Mouse (Mus musculus) liver, embryonic 12.5 days (tissue): ENCODE results near the gene Sf3b6. TPM values are rescaled to one million over a fixed set of nuclear protein-coding genes. Genes with fewer than 3 reads are reported as not detected.
"Not testable (repeated sequence)": the region's sequence is repeated elsewhere in the genome, so short reads cannot be mapped to it uniquely, and the experiment has no call there.

Source experiments
- ATAC-seq: fragments of 200-750 bp; cut with Nextera tagmentation; 2 replicates; pipeline ENCODE4 v1.8.0; 2017; ENCODE audit warnings: moderate number of reproducible peaks, mild to moderate bottlenecking, moderate library complexity
- H3K27ac ChIP-seq: fragments of 300-500 bp; sonication (generic); 2 replicates; pipeline ENCODE4 v1.5.1; 2016; ENCODE audit warnings: mild to moderate bottlenecking
- H3K27me3 ChIP-seq: fragments of 300-500 bp; sonication (generic); replicated peaks from 2 replicates; pipeline ENCODE4 v1.6.1; 2016; ENCODE audit warnings: mild to moderate bottlenecking, moderate library complexity
- H3K36me3 ChIP-seq: fragments of 300-500 bp; sonication (generic); 2 replicates; pipeline ENCODE4 v1.6.1; 2016; ENCODE audit warnings: mild to moderate bottlenecking, moderate library complexity
- H3K4me1 ChIP-seq: fragments of 300-500 bp; sonication (generic); 2 replicates; pipeline ENCODE4 v1.6.1; 2016
- H3K4me2 ChIP-seq: fragments of 300-500 bp; sonication (generic); 2 replicates; pipeline ENCODE4 v1.6.1; 2016; ENCODE audit warnings: mild to moderate bottlenecking, moderate library complexity
- H3K4me3 ChIP-seq: fragments of 300-500 bp; sonication (generic); 2 replicates; pipeline ENCODE4 v1.5.1; 2016; ENCODE audit warnings: mild to moderate bottlenecking, moderate library complexity
- H3K9ac ChIP-seq: fragments of 300-500 bp; sonication (generic); 2 replicates; pipeline ENCODE4 v1.6.1; 2016; ENCODE audit warnings: mild to moderate bottlenecking, moderate library complexity
- H3K9me3 ChIP-seq: fragments of 300-500 bp; sonication (generic); replicated peaks from 2 replicates; pipeline ENCODE4 v1.6.1; 2016; ENCODE audit warnings: mild to moderate bottlenecking, moderate library complexity
- WGBS: fragments of 180-500 bp; shearing (Covaris S2); methylation state at CpG from one replicate; pipeline ENCODE4 v1.1.7; 2016; ENCODE audit not compliant: insufficient replicate concordance; 5-methylcytosine and 5-hydroxymethylcytosine counted together
- polyA plus RNA-seq: library from polyadenylated mRNA; unstranded; fragments of >200 nt; fragmentation: Nextera tagmentation; extraction: Ambion mirVana; gene quantifications from 2 replicates; pipeline ENCODE4 v1.2.1, GENCODE M21; 2016

Sf3b6 gene
- 193 and 203 TPM in 2 replicates for polyA plus RNA-seq

DNA sequence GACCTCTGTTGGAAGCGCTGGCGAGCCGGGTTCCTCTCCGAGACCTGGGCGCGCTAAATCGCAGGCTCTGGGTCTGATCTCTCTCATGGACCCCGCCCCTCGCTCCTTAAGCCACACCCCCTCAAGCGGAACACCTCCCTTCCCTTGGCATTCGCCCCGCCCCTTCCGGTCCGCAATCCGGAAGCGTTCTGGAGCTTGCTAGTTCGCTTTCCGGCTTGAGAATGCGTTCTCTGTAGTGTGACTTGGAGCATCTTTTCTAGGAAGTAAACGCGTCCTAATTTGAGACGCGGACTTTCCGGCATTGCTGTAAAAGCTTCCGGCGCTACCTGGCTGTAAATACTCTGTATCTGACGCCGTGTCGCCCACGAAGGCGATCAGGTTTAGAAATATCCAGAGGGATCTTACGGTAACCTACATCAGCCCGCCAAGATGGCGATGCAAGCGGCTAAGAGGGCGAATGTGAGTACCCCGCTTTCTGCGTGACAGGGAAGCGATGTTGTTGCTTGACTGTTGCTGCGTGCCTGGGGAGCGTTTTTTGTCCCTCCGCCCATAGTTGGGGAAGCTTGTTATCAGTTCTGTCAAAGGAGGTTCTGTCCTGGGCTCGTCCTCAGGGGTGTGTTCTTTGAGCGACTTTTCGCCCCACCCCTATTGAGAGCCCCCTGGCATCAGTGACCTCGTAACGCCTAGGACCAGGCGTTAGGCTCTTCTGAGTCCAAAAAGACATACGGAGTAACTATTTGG, at the start of gene Sf3b6:
Gene Sf3b6, plus strand, starts transcription at position 184 of the 741 bp plus-strand sequence.
- H3K4me3 ChIP-seq = peak within 1 kb of the TSS; percentile 84
- peak; percentile 97 for ATAC-seq
- WGBS = under 1% methylated on average over 49 of the region's 49 CpGs
- H3K4me1 ChIP-seq = peaks cover 33% of the 10 kb centered on the region
- H3K36me3 ChIP-seq = peaks cover 31% of the 10 kb centered on the region
- no peaks in the 10 kb centered on the region for H3K9me3 ChIP-seq
- H3K9ac ChIP-seq = peak within 1 kb of the TSS; percentile 79
- peak within 1 kb of the TSS; percentile 89 for H3K27ac ChIP-seq
- peak within 1 kb of the TSS; percentile 90 for H3K4me2 ChIP-seq
- no peaks in the 10 kb centered on the region for H3K27me3 ChIP-seq

GRCm38 (mm10) chr12:4768492-4769332, 48.6 kb upstream of the Sf3b6 start, which contains the start of the genes Pfn4 and Fam228b:
Pfn4 (plus strand) TSS chr12:4769022.
Fam228b (minus strand) TSS chr12:4769267.
- H3K36me3 ChIP-seq = no peaks in the 10 kb centered on the region
- no peaks in the 10 kb centered on the region for H3K27me3 ChIP-seq
- 3% methylated on average over 61 of the region's 61 CpGs for WGBS
- H3K9ac ChIP-seq = peak within 1 kb of the TSS; percentile 85
- H3K4me3 ChIP-seq = peak within 1 kb of the TSS; percentile 73
- peak; percentile 98 for ATAC-seq
- H3K27ac ChIP-seq = peak within 1 kb of the TSS; percentile 84
- H3K4me1 ChIP-seq = peaks cover 10% of the 10 kb centered on the region
- no peaks in the 10 kb centered on the region for H3K9me3 ChIP-seq
- H3K4me2 ChIP-seq = peak within 1 kb of the TSS; percentile 73

DNA sequence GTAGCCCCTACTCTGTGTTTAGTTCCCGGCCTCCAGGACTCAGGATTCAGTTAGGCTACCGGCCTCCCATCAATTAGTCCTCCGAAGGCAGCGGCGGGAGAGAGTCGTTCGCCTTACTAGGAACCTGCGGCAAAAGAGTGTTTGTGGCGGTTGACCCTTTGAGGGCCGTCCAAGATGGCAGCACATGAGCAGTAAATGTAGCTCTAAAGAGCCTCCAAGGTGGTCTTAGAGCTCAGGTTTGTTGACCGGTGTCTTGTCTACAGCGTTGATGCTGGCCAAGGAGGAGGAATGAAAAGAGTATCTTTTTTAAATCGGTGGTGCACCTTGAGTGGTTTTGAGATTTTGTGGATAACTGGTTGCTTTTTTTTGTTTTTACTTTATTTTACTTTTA, 48.0 kb upstream of the Sf3b6 start:
- H3K27ac ChIP-seq = peak overlapping the region; percentile 84
- no peak for ATAC-seq
- H3K9ac ChIP-seq = peak overlapping the region; percentile 85

DNA sequence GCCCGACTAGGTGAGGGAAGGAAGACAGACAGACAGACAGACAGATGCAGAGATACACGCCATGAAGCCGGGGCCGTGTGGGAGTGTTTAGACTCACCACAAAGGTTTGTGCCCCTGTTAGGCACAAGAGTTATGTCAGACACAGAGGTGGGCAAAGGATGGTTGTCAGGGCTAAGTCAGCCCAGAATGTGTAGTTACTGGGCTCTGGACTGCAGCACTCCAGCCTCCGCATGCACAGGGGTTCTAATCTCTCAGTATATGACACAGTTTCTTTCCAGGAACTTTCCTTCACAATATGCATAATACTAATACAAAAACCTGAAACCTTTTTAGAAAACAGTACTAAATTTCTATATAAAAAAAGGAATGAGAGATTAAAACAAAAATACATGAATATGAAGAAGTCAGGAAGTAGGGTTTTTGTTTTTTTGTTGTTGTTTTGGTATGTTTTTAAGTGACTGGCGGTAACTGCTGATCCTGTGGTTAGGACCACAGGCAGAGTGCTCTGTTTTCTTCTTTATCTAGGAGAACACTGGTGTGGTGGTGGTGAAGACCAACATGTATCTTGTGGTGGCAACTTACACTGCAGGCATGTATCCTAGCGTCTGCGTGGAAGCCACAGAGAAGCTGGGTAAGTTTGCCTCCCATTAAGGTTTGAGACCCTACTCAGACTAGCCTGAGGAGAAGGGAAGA, 42.3 kb upstream of the Sf3b6 start:
- Histone ChIP-seq H3K27ac (peak overlapping the region; percentile 64), H3K9me3 (no peaks in the 10 kb centered on the region), H3K4me2 (peak overlapping the region; percentile 58), H3K4me1 (peaks cover 21% of the 10 kb centered on the region), H3K9ac (peak overlapping the region; percentile 28; the same call in 1 of the 2 replicates), H3K36me3 (no peaks in the 10 kb centered on the region), H3K4me3 (no peak overlapping the region), H3K27me3 (no peaks in the 10 kb centered on the region)
- 25% methylated on average over 8 of the region's 8 CpGs for WGBS
- ATAC-seq = peak; percentile 88

More for the DNA sequence above, 48.0 kb upstream of the Sf3b6 start:
- H3K4me3 ChIP-seq = peak overlapping the region; percentile 73
- H3K4me1 ChIP-seq = peaks cover 14% of the 10 kb centered on the region
- H3K9me3 ChIP-seq = no peaks in the 10 kb centered on the region
- H3K36me3 ChIP-seq = no peaks in the 10 kb centered on the region
- H3K27me3 ChIP-seq = no peaks in the 10 kb centered on the region
- peak overlapping the region; percentile 73 for H3K4me2 ChIP-seq
- 15% methylated on average over 13 of the region's 13 CpGs for WGBS

- no peaks in the 10 kb centered on the region for H3K27me3 ChIP-seq
- H3K9ac ChIP-seq = peak overlapping the region; percentile 28; the same call in 1 of the 2 replicates
- H3K4me2 ChIP-seq = peak overlapping the region; percentile 58
- 27% methylated on average over 9 of the region's 9 CpGs for WGBS
- ATAC-seq = peak; percentile 50
- no peak overlapping the region for H3K4me3 ChIP-seq
- no peaks in the 10 kb centered on the region for H3K36me3 ChIP-seq
- H3K4me1 ChIP-seq = peaks cover 21% of the 10 kb centered on the region
- peak overlapping the region; percentile 27; the same call in 1 of the 2 replicates for H3K27ac ChIP-seq
- H3K9me3 ChIP-seq = no peaks in the 10 kb centered on the region
These were observed 41.8 kb upstream of the Sf3b6 start for GRCm38 (mm10) chr12:4775588-4775949.

DNA sequence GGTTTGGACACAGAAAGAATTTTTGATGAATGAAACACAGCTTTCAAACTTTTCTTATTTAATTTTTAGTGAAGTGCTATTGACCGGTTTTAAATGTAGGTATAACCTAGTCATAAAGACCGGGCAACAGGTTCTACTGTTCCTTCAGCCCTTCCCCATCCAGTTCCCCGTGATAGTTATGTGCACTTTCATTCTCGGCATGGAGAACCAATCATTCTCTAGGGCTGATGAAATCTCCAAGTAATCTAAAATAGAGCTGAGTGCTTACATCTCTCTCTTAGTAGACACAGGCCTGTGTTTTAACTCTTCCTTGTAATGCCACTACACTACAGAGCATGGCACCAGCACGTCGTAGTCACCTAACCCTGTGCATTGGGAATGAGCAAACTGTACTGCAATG, 39.6 kb upstream of the Sf3b6 start:
- ATAC-seq = no peak
- no peak overlapping the region for H3K4me2 ChIP-seq
- H3K36me3 ChIP-seq = no peaks in the 10 kb centered on the region
- no peak overlapping the region for H3K9ac ChIP-seq
- no peak overlapping the region for H3K27ac ChIP-seq
- peaks cover 21% of the 10 kb centered on the region for H3K4me1 ChIP-seq
- no peaks in the 10 kb centered on the region for H3K9me3 ChIP-seq
- no peak overlapping the region for H3K4me3 ChIP-seq
- H3K27me3 ChIP-seq = no peaks in the 10 kb centered on the region
- 79% methylated on average over 6 of the region's 6 CpGs for WGBS

- 42% methylated on average over 2 of the region's 2 CpGs for WGBS
- no peak overlapping the region for H3K4me3 ChIP-seq
- H3K27me3 ChIP-seq = no peaks in the 10 kb centered on the region
- no peak for ATAC-seq
- no peak overlapping the region for H3K9ac ChIP-seq
- H3K4me2 ChIP-seq = no peak overlapping the region
- no peak overlapping the region for H3K27ac ChIP-seq
- peaks cover 9% of the 10 kb centered on the region for H3K4me1 ChIP-seq
- no peaks in the 10 kb centered on the region for H3K9me3 ChIP-seq
- H3K36me3 ChIP-seq = no peaks in the 10 kb centered on the region
These were observed 37.1 kb upstream of the Sf3b6 start for GRCm38 (mm10) chr12:4780245-4780644.

GRCm38 (mm10) chr12:4781270-4781669, 36.1 kb upstream of the Sf3b6 start:
- Histone ChIP-seq H3K9ac (no peak overlapping the region), H3K4me3 (no peak overlapping the region), H3K27me3 (no peaks in the 10 kb centered on the region), H3K4me2 (no peak overlapping the region), H3K9me3 (no peaks in the 10 kb centered on the region), H3K36me3 (no peaks in the 10 kb centered on the region), H3K4me1 (no peaks in the 10 kb centered on the region), H3K27ac (no peak overlapping the region)
- no peak for ATAC-seq
- 62% methylated on average over 1 of the region's 1 CpGs for WGBS

DNA sequence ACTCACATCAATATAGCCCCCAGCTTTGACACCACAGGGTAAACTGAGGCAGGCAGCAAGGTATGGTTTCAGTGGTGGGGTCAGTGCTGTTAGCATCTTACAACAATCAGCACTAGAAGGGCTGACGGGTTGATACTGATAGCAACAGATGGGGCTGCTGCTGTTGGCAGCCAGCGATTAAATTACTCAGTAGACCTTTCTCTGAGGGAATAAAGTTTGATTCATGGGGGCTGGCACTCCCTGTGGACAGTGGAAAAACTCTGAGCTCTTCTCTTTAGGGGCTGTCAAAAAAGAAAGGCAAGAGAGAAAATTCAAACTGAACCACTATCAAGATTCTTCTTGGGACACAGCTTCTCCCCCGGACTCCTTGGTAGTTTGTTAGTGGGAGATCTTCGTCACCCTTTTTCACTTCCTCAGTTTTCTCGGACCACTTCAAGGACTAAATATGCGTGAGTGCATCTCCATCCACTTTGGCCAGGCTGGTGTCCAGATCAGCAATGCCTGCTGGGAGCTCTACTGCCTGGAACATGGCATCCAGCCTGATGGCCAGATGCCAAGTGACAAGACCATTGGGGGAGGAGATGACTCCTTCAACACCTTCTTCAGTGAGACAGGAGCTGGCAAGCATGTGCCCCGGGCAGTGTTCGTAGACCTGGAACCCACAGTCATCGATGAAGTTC, 35.5 kb upstream of the Sf3b6 start:
- not testable (repeated sequence) for H3K27ac ChIP-seq, H3K4me1 ChIP-seq, H3K4me2 ChIP-seq, ATAC-seq, H3K36me3 ChIP-seq, H3K9ac ChIP-seq, H3K9me3 ChIP-seq, H3K4me3 ChIP-seq, H3K27me3 ChIP-seq
- WGBS = 75% methylated on average over 9 of the region's 9 CpGs

DNA sequence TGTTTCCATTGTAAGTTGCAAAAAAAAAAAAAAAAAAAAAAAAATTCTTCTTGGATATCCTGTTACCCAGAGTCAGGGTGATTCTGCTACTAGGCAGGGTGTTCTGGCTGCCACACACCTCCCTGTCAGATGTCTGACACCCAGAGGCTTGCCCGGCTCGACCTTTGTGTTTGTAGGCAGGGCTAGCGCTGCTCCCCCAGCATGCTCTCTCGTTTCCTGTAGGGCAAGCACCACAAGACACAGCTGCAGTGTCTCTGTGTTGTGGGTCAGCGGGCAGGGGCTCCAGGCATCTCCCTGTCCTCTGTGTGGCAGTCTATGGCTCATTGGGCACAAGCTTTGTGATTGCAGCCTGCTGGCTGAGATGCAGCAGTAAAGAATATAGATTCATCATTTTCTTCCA, 33.7 kb upstream of the Sf3b6 start:
- WGBS = 64% methylated on average over 5 of the region's 5 CpGs

GRCm38 (mm10) chr12:4784466-4784865, 32.9 kb upstream of the Sf3b6 start:
- Histone ChIP-seq H3K4me3 (no peak overlapping the region), H3K36me3 (no peaks in the 10 kb centered on the region), H3K27me3 (no peaks in the 10 kb centered on the region), H3K9ac (no peak overlapping the region), H3K4me2 (no peak overlapping the region), H3K27ac (no peak overlapping the region), H3K9me3 (no peaks in the 10 kb centered on the region), H3K4me1 (no peaks in the 10 kb centered on the region)
- no peak for ATAC-seq
- WGBS = 54% methylated on average over 2 of the region's 2 CpGs

More for the DNA sequence above, 33.7 kb upstream of the Sf3b6 start:
- no peaks in the 10 kb centered on the region for H3K9me3 ChIP-seq
- H3K27ac ChIP-seq = no peak overlapping the region
- H3K4me3 ChIP-seq = no peak overlapping the region
- H3K36me3 ChIP-seq = no peaks in the 10 kb centered on the region
- no peaks in the 10 kb centered on the region for H3K4me1 ChIP-seq
- H3K4me2 ChIP-seq = no peak overlapping the region
- H3K9ac ChIP-seq = no peak overlapping the region
- ATAC-seq = no peak
- H3K27me3 ChIP-seq = no peaks in the 10 kb centered on the region
